Mouse (Mus musculus) liver, embryonic 16.5 days (tissue): ENCODE measurements at regions not wholly inside any gene's neighbourhood (a gene's known extent, or its start where the extent isn't known, plus 50 kb on each side); places are given as distances from the start of the nearest gene placed in this dataset.

Experiments used
- ATAC-seq: fragments of 200-750 bp; cut with Nextera tagmentation; 2 replicates; pipeline ENCODE4 v1.8.0; 2017; ENCODE audit warnings: low read depth, mild to moderate bottlenecking, moderate number of reproducible peaks, moderate library complexity
- H3K27ac ChIP-seq: fragments of 300-500 bp; sonication (generic); 2 replicates; pipeline ENCODE4 v1.5.1; 2014; ENCODE audit warnings: mild to moderate bottlenecking, low read length
- H3K27me3 ChIP-seq: fragments of 300-500 bp; sonication (generic); 2 replicates; pipeline ENCODE4 v1.6.1; 2014; ENCODE audit warnings: low read depth, low read length, mixed read lengths; ENCODE audit not compliant: control insufficient read depth, insufficient read depth
- H3K36me3 ChIP-seq: fragments of 300-500 bp; sonication (generic); 2 replicates; pipeline ENCODE4 v1.6.1; 2014; ENCODE audit warnings: mild to moderate bottlenecking; ENCODE audit not compliant: control insufficient read depth, insufficient read depth
- H3K4me1 ChIP-seq: fragments of 300-500 bp; sonication (generic); 2 replicates; pipeline ENCODE4 v1.6.1; 2014; ENCODE audit warnings: low read depth, low read length, mixed read lengths; ENCODE audit not compliant: control insufficient read depth
- H3K4me2 ChIP-seq: fragments of 300-500 bp; sonication (generic); 2 replicates; pipeline ENCODE4 v1.6.1; 2014; ENCODE audit warnings: low read depth, low read length, mixed read lengths
- H3K4me3 ChIP-seq: fragments of 300-500 bp; sonication (generic); 2 replicates; pipeline ENCODE4 v1.5.1; 2014; ENCODE audit warnings: low read depth, mild to moderate bottlenecking, low read length
- H3K9ac ChIP-seq: fragments of 300-500 bp; sonication (generic); 2 replicates; pipeline ENCODE4 v1.6.1; 2014; ENCODE audit warnings: low read depth, low read length
- H3K9me3 ChIP-seq: fragments of 300-500 bp; sonication (generic); replicated peaks from 2 replicates; pipeline ENCODE4 v1.6.1; 2016; ENCODE audit warnings: low read length; ENCODE audit not compliant: control insufficient read depth
- WGBS: fragments of 180-500 bp; shearing (Covaris S2); extraction: QIAGEN DNeasy Blood & Tissue Kit; methylation state at CpG from one replicate; pipeline ENCODE4 v1.1.7; 2014; ENCODE audit not compliant: insufficient replicate concordance; 5-methylcytosine and 5-hydroxymethylcytosine counted together

GRCm38 (mm10) chr4:114665684-114666083, 155.8 kb upstream of the Gm12830 start:
- Histone ChIP-seq H3K36me3 (no peaks in the 10 kb centered on the region), H3K4me3 (peak overlapping the region; percentile 27; the same call in 1 of the 2 replicates), H3K27me3 (peaks cover 25% of the 10 kb centered on the region), H3K4me2 (peak overlapping the region; percentile 54), H3K9ac (peak overlapping the region; percentile 7; the same call in 1 of the 2 replicates), H3K27ac (no peak overlapping the region), H3K4me1 (peaks cover 12% of the 10 kb centered on the region), H3K9me3 (no peaks in the 10 kb centered on the region)
- WGBS, result 5% methylated on average over 14 of the region's 14 CpGs
- 0 out of 2 replicates have a peak, but pooled peaks have one; percentile 19 for ATAC-seq

- Histone ChIP-seq H3K9ac (no peak overlapping the region; the same call in 1 of the 2 replicates), H3K27me3 (peaks cover 25% of the 10 kb centered on the region), H3K4me1 (peaks cover 12% of the 10 kb centered on the region), H3K9me3 (no peaks in the 10 kb centered on the region), H3K4me3 (peak overlapping the region; percentile 27), H3K36me3 (no peaks in the 10 kb centered on the region), H3K4me2 (peak overlapping the region; percentile 54), H3K27ac (no peak overlapping the region)
- no peak for ATAC-seq
- WGBS, result 14% methylated on average over 41 of the region's 41 CpGs
Observed at GRCm38 (mm10) chr4:114666238-114666978, 155.1 kb upstream of the Gm12830 start.

GRCm38 (mm10) chr4:114666979-114667328, 154.6 kb upstream of the Gm12830 start:
- H3K9ac ChIP-seq, result no peak overlapping the region
- WGBS, result 26% methylated on average over 12 of the region's 13 CpGs
- H3K9me3 ChIP-seq, result no peaks in the 10 kb centered on the region
- H3K4me3 ChIP-seq, result 0 out of 2 replicates have a peak overlapping the region, but pooled peaks have one; percentile 15
- peaks cover 12% of the 10 kb centered on the region for H3K4me1 ChIP-seq
- ATAC-seq, result no peak
- H3K27me3 ChIP-seq, result peaks cover 25% of the 10 kb centered on the region
- H3K27ac ChIP-seq, result no peak overlapping the region
- peak overlapping the region; percentile 54 for H3K4me2 ChIP-seq
- no peaks in the 10 kb centered on the region for H3K36me3 ChIP-seq

- peaks cover 8% of the 10 kb centered on the region; the same call in 1 of the 2 replicates for H3K27me3 ChIP-seq
- no peak for ATAC-seq
- no peaks in the 10 kb centered on the region for H3K4me1 ChIP-seq
- 37% methylated on average over 5 of the region's 5 CpGs for WGBS
- H3K27ac ChIP-seq, result no peak overlapping the region
- H3K36me3 ChIP-seq, result no peaks in the 10 kb centered on the region
- H3K9ac ChIP-seq, result no peak overlapping the region
- H3K4me2 ChIP-seq, result no peak overlapping the region
- no peaks in the 10 kb centered on the region for H3K9me3 ChIP-seq
- no peak overlapping the region for H3K4me3 ChIP-seq
Observed at GRCm38 (mm10) chr4:114672096-114672720, 149.3 kb upstream of the Gm12830 start.

GRCm38 (mm10) chr4:114676908-114677898, 144.3 kb upstream of the Gm12830 start:
- Histone ChIP-seq H3K27me3 (no peaks in the 10 kb centered on the region), H3K27ac (no peak overlapping the region), H3K4me2 (no peak overlapping the region), H3K36me3 (no peaks in the 10 kb centered on the region), H3K4me3 (no peak overlapping the region), H3K9ac (no peak overlapping the region), H3K9me3 (no peaks in the 10 kb centered on the region), H3K4me1 (no peaks in the 10 kb centered on the region)
- WGBS, result 54% methylated on average over 13 of the region's 13 CpGs
- no peak for ATAC-seq

- Histone ChIP-seq H3K9ac (no peak overlapping the region), H3K4me2 (no peak overlapping the region), H3K27ac (no peak overlapping the region), H3K27me3 (no peaks in the 10 kb centered on the region), H3K4me3 (no peak overlapping the region), H3K4me1 (no peaks in the 10 kb centered on the region), H3K9me3 (no peaks in the 10 kb centered on the region), H3K36me3 (no peaks in the 10 kb centered on the region)
- 57% methylated on average over 8 of the region's 8 CpGs for WGBS
- ATAC-seq, result no peak
Observed at GRCm38 (mm10) chr4:114678053-114678941, 143.2 kb upstream of the Gm12830 start.

GRCm38 (mm10) chr4:114680360-114680759, 141.2 kb upstream of the Gm12830 start:
- no peaks in the 10 kb centered on the region for H3K9me3 ChIP-seq
- no peak overlapping the region for H3K27ac ChIP-seq
- no peaks in the 10 kb centered on the region; the same call in 1 of the 2 replicates for H3K27me3 ChIP-seq
- H3K4me2 ChIP-seq, result no peak overlapping the region
- ATAC-seq, result no peak
- H3K36me3 ChIP-seq, result no peaks in the 10 kb centered on the region
- no peaks in the 10 kb centered on the region for H3K4me1 ChIP-seq
- no peak overlapping the region for H3K9ac ChIP-seq
- 41% methylated on average over 6 of the region's 6 CpGs for WGBS
- H3K4me3 ChIP-seq, result no peak overlapping the region

- no peak overlapping the region for H3K9ac ChIP-seq
- no peaks in the 10 kb centered on the region for H3K4me1 ChIP-seq
- ATAC-seq, result no peak
- H3K4me2 ChIP-seq, result no peak overlapping the region
- 43% methylated on average over 7 of the region's 7 CpGs for WGBS
- no peak overlapping the region for H3K27ac ChIP-seq
- no peaks in the 10 kb centered on the region; the same call in 1 of the 2 replicates for H3K27me3 ChIP-seq
- H3K4me3 ChIP-seq, result no peak overlapping the region
- H3K9me3 ChIP-seq, result no peaks in the 10 kb centered on the region
- H3K36me3 ChIP-seq, result no peaks in the 10 kb centered on the region
Observed at GRCm38 (mm10) chr4:114682955-114683354, 138.6 kb upstream of the Gm12830 start.
